Mouse (Mus musculus): Measurements from ENCODE around the gene Rps28.
"Not testable (repeated sequence)": the region's sequence is repeated elsewhere in the genome, so short reads cannot be mapped to it uniquely, and the experiment has no call there.

The Rps28 gene

DNA sequence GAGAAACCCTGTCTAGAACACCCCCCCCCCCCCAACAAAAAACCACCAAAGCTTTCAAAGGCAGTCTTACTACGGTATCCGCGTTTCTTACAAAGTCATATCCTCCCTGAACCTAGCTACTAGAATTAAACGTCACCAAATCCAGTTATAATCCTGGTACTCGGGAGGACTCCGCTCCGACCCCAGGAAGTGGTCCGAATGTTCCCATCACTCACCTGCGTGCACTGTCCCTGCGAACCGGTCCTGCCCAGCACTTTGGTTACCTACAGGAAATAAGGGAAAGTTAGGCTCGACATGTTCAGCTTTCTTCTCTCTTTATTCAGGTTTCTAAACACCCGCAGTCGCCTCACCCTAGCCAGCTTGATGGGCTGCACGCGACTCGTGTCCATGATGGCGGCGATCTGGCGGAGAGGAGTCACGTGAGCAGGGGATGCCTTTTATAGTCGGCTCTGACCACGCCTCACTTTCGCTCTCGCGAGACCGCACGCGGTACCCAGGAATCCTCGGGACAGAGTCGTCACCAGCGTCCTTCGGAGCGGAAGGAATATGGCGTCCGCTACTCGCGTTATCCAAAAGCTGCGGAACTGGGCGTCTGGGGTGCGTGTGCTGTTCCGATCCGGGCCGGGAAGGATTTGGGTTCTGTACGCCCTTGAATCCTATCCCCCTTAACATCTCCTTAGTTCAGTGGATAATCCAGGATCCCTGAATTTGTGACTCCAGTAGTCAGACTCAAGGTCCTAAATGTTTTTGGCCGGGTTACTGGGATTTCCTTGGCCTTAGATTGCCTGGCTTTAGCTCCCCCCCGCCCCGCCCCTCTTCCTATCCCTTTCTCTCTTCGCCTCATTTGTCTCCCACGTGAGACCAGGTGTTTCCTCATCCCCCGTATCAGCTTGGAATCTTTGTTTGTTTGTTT lies at the start of gene Rps28, which contains the start of gene Ndufa7:
Gene Rps28 (minus strand): TSS at position 479 of the 913 bp plus-strand sequence.
Gene Ndufa7 (plus strand): TSS at position 489 of the 913 bp plus-strand sequence.
- peak; percentile 100 for DNase-seq

DNA sequence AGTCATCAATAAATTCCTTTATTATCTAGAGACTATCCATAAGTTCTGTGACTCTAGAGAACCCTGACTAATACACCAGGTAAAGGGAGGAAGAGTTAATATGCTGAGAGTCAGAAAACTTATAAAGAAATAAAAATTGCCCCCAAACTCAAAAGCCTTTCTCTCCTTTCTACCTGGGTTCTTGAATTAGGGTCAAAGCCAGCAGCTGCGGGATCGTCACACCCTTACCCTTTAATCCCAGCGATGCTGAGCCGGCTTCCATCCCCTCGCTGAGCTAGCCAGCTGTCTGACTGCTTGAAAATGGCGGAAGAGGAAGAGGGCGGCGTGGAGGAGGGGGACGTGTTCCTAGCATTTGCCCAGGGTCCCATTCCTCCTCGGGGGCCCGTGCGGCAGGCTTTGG lies 49.2 kb upstream of the Rps28 start, which contains the start of gene Gm7029:
Gene Gm7029 (plus strand): TSS at position 301 of the 400 bp plus-strand sequence.
- not testable (repeated sequence) for DNase-seq

DNA sequence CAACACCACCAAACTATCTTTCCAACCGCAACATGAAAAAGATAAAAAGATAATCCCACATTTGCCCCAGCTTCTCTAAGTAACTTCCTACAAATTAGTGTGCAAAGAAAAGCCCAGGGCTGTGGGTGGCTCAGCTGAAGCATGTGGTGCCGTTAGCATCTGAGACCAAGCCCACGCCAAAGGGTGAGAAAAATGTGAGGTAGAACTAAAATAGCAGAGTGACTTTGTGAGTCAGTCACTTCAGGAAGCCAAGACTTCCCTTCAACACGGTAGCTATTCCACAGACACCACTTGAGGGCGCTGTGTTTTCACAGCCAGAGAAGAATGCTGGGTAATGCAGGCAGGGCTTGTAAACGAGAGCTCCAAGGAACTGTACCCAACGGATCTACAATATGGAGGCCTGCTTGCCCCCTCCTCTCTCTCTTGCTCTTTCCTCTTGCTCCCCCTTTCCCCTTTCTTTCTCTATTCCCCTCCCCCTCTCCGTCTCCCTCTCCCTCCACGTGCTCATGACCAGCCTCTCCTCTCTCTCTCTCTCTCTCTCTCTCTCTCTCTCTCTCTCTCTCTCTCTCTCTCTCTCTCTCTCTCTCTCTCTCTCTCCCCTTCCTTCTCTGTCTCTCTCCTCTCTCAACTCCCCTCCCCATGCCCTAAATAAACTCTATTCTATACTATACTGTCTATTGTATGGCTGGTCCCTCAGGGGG lies 41.1 kb upstream of the Rps28 start:
- DNase-seq, result peak; percentile 53

DNA sequence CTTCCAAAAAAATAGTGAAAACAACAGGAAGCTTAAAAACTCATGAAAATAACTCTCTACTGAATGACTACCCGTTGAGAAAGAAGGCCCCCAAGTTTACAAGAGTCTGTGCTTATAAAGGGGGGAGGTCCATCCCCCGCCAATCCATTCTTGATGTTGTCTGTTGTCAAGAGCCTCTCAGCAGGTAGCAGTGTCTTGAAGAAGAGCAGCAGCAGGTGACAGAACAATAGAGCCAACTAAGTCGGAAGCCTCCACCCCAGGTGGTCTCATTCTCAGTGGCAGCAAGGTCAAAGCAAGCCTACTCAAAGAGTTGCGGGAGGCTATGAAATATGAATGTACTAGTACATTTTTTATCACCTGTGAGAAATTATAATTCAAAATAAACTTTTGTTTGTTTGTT lies 33.5 kb upstream of the Rps28 start:
- no peak for DNase-seq

GRCm38 (mm10) chr17:33851331-33851730 lies 27.0 kb upstream of the Rps28 start:
- no peak for DNase-seq

DNA sequence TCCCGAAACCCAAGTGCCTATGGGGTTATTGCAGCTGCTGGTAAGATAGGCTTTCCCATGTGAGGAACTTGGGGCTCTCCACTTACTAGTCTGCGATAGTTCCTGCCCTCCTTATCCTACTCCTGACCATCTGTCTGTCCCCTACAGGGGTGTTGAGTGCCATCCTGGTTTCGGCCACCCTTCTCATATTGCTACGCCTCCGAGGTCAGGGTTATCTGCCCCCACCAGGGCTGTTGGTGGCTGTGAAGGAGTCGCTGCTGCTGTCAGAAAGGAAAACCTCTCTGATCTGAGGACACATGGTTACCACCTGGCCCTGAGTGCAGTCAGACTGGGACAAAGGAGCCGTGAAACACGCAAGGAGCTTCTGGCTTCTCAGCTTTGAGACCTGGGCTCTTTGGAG lies 23.8 kb upstream of the Rps28 start:
- DNase-seq, result no peak

DNA sequence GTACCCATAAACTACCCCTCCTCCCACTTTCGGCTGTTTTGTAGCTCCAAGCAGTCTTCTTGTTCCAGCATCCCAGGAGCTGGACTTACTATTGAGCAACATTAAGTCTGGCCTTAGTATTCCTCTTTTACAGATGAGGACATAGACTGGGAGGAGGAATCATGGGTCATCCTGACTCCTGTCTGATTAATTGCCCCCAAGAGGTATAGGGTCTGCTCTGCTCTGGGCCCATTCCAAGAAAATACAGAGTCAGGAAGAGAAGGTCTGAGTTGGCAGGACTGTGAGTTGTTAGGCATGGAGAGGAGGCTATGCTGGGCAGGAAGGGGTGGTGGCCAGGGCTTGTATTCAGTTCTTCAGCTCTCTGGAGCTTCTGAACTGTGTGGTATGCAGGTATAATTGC lies 19.8 kb upstream of the Rps28 start:
- no peak for DNase-seq

- peak; percentile 95 for DNase-seq
These were observed 18.8 kb upstream of the Rps28 start, which contains the start of gene Cd320 for GRCm38 (mm10) chr17:33842966-33843795. Gene Cd320, plus strand, starts transcription at chr17:33843091.

- no peak for DNase-seq
These were observed 5.2 kb upstream of the Rps28 start for GRCm38 (mm10) chr17:33829561-33829960.

GRCm38 (mm10) chr17:33828892-33829291 lies 4.5 kb upstream of the Rps28 start:
- DNase-seq, result peak; percentile 83

- DNase-seq, result peak; percentile 76
These were observed 2.5 kb upstream of the Rps28 start for GRCm38 (mm10) chr17:33826850-33827249.

DNA sequence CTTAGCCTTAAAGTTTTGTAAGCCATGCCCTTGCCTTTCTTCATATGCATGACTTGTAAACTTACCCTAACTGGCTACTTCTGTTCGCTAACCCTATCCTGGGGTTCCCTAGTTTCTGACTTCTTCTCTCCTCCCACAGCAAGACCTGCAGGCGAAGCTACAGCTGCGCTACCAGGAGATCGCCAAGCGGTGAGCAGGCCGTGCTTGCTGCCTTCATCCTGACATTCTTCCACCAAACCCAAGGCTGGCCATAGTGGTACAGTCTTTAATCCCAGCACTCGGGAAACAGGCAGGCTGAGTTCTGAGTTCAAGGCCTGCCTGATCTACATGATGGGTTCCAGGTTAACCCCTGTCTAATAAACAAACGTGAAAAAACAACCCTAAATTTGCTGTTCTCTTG lies 1.1 kb upstream of the Rps28 start:
- no peak for DNase-seq

GRCm38 (mm10) chr17:33824997-33825330 lies 602 bp upstream of the Rps28 start:
- not testable (repeated sequence) for DNase-seq

DNA sequence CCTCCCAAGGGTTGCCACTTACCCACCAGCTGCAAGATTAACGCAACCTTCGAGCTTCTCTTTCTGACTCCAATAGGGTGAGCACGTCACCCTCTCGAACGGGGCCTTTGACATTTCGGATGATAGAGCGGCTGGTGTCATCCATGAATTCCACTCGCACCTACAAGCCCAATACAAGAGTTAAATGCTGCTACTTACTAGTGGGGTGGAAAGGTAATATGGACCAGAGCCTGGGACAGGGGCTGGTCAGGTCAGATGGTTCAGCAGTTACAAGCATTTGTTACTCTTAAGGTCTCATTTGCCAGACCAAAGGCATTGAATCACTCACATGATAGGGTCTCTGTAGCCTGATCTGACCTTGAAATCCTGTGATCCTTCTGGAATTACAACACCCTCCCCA lies 1.2 kb downstream of the Rps28 start:
- not testable (repeated sequence) for DNase-seq

- DNase-seq, result no peak
These were observed 1.9 kb downstream of the Rps28 start for GRCm38 (mm10) chr17:33822436-33822959.

- no peak for DNase-seq
These were observed 6.3 kb downstream of the Rps28 start for GRCm38 (mm10) chr17:33817969-33818643.

- peak; percentile 88 for DNase-seq
These were observed 7.0 kb downstream of the Rps28 start for GRCm38 (mm10) chr17:33817184-33817968.

GRCm38 (mm10) chr17:33816612-33817011 lies 7.8 kb downstream of the Rps28 start:
- no peak for DNase-seq

DNA sequence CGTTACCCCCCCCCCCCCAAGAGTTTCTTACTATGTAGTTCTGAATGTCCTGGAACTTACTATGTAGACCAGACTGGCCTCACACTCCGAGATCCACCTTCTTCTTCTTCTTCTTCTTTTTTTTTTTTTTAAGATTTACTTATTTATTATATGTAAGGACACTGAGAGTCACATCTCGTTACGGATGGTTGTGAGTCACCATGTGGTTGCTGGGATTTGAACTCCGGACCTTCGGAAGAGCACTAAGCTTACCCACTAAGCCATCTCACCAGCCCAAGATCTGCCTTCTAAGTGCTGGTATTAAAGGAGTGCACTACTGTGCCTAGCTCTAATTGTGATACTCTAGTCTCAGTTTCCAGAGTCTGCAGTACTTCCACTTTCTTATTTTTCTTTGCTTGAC lies 9.0 kb downstream of the Rps28 start:
- DNase-seq, result no peak

DNA sequence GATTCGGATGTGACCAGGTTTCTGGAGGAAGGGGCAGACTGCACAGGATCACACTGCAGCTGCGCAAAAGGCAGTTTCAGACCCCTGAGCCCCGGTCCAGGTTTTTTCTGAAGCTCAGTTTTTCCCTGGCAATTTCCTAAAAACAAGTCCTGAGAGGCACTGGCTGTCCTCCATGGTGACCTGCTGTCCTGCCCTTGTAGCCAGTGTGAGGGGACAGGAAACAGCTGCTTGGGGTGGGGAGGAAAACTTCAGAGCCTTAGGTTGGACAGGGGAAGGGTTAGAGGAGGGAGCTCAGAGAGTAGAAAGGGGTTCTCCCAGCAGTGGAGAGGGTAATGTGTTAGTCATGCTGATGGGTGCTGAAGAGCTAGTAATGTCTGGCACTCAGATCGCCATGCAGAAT lies 11.4 kb downstream of the Rps28 start:
- peak; percentile 64 for DNase-seq

- no peak for DNase-seq
These were observed 11.9 kb downstream of the Rps28 start for GRCm38 (mm10) chr17:33812475-33812874.

All from kidney, adult 18-20 months (tissue).